Mouse (Mus musculus): Measurements from ENCODE around the gene Lingo2. TPM values are rescaled to one million over a fixed set of nuclear protein-coding genes. Genes with fewer than 3 reads are reported as not detected.
A peak's percentile ranks its signal among the peaks of the same experiment; 100 is the strongest.

Lingo2 gene
- polyA plus RNA-seq, 1 experiment from 2014 or later, result 71.8 TPM

- 31% methylated on average over 6 of the region's 6 CpGs for WGBS
- H3K4me2 ChIP-seq (ENCODE audit: low read length), result no peak overlapping the region
- H3K4me1 ChIP-seq (ENCODE audit: control insufficient read depth, insufficient read depth, low read length), result no peaks in the 10 kb centered on the region
- peak; percentile 36; the same call in 1 of the 2 replicates for ATAC-seq
- H3K27ac ChIP-seq (ENCODE audit: low read length), result no peak overlapping the region
- H3K4me3 ChIP-seq (ENCODE audit: low read depth, low read length), result no peak overlapping the region
- no peaks in the 10 kb centered on the region for H3K36me3 ChIP-seq (ENCODE audit: control insufficient read depth, insufficient read depth, low read length)
- no peaks in the 10 kb centered on the region for H3K27me3 ChIP-seq (ENCODE audit: control insufficient read depth, insufficient read depth, low read depth, low read length)
- H3K9me3 ChIP-seq (replicated peaks; ENCODE audit: control insufficient read depth, low read length, poor library complexity, severe bottlenecking), result no peaks in the 10 kb centered on the region
- H3K9ac ChIP-seq (ENCODE audit: low read depth, low read length), result no peak overlapping the region
These were observed 1143.9 kb downstream of the Lingo2 start for GRCm38 (mm10) chr4:35807497-35808210.

DNA sequence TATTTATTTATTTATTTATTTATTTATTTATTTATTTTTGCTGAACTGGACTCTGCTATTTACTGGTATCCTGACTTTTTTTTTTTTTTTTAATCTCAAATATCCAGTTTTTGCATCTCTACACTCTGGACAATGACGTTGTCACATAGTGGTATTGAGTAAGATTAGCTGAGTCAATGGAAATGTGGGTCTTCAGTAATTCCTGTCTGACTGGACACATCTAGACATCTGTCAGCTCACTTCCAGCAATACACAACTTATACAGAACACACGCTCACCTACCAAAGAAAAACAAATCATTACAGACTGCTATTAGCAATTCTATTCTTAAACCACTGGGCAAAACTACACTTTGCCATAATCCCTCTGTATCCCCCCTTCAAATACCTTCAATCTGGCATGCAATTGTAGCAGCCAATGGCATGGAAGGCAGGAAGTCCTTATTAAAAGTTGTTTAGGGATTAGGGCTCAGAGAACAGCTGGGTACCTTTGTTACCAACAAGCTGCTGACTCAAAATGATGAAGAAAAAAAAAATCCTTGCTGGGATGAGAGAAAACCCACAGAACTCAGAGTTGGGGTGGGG, 1144.6 kb downstream of the Lingo2 start:
- Histone ChIP-seq H3K27ac (ENCODE audit: low read length) (no peak overlapping the region), H3K4me3 (ENCODE audit: low read depth, low read length) (no peak overlapping the region), H3K27me3 (ENCODE audit: control insufficient read depth, insufficient read depth, low read depth, low read length) (no peaks in the 10 kb centered on the region), H3K4me2 (ENCODE audit: low read length) (no peak overlapping the region), H3K9me3 (replicated peaks; ENCODE audit: control insufficient read depth, low read length, poor library complexity, severe bottlenecking) (no peaks in the 10 kb centered on the region), H3K4me1 (ENCODE audit: control insufficient read depth, insufficient read depth, low read length) (no peaks in the 10 kb centered on the region), H3K36me3 (ENCODE audit: control insufficient read depth, insufficient read depth, low read length) (no peaks in the 10 kb centered on the region), H3K9ac (ENCODE audit: low read depth, low read length) (no peak overlapping the region)
- WGBS, result 39% methylated on average over 2 of the region's 2 CpGs
- ATAC-seq, result peak; percentile 45; the same call in 1 of the 2 replicates

GRCm38 (mm10) chr4:35784255-35784921, 1167.2 kb downstream of the Lingo2 start:
- WGBS, result 74% methylated on average over 5 of the region's 5 CpGs
- no peak for ATAC-seq
- no peaks in the 10 kb centered on the region for H3K4me1 ChIP-seq (ENCODE audit: control insufficient read depth, insufficient read depth, low read length)

DNA sequence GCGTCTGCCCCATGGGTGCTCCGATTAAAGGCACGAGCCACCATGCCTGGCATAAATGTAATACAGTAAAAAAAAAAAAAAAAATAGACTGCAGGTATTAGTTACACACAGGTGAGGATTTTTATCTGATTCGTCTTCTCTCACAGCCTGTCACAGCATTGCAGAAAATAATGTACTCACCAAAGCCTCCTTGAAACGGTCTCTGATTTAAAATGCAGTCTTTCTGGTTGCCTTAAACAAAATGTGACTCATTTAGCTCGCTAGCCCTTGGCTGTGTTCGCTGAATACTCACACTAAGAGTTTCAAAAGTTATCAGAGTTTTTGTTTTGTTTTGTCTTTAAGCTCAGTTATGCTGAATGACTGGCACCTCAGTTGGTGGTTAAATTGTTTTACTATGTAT, 1180.7 kb downstream of the Lingo2 start:
- WGBS, result 48% methylated on average over 7 of the region's 7 CpGs
- no peak for ATAC-seq
- no peaks in the 10 kb centered on the region for H3K36me3 ChIP-seq (ENCODE audit: control insufficient read depth, insufficient read depth, low read length)

More at GRCm38 (mm10) chr4:35784255-35784921, 1167.2 kb downstream of the Lingo2 start:
- Histone ChIP-seq H3K9ac (ENCODE audit: low read depth, low read length) (no peak overlapping the region), H3K9me3 (replicated peaks; ENCODE audit: control insufficient read depth, low read length, poor library complexity, severe bottlenecking) (no peaks in the 10 kb centered on the region), H3K27me3 (ENCODE audit: control insufficient read depth, insufficient read depth, low read depth, low read length) (no peaks in the 10 kb centered on the region), H3K27ac (ENCODE audit: low read length) (no peak overlapping the region), H3K36me3 (ENCODE audit: control insufficient read depth, insufficient read depth, low read length) (no peaks in the 10 kb centered on the region), H3K4me3 (ENCODE audit: low read depth, low read length) (no peak overlapping the region), H3K4me2 (ENCODE audit: low read length) (no peak overlapping the region)

GRCm38 (mm10) chr4:35766905-35767304, 1184.6 kb downstream of the Lingo2 start:
- no peak overlapping the region for H3K9ac ChIP-seq (ENCODE audit: low read depth, low read length)
- H3K36me3 ChIP-seq (ENCODE audit: control insufficient read depth, insufficient read depth, low read length), result no peaks in the 10 kb centered on the region
- 61% methylated on average over 6 of the region's 6 CpGs for WGBS
- no peaks in the 10 kb centered on the region for H3K9me3 ChIP-seq (replicated peaks; ENCODE audit: control insufficient read depth, low read length, poor library complexity, severe bottlenecking)
- H3K4me3 ChIP-seq (ENCODE audit: low read depth, low read length), result no peak overlapping the region
- H3K27ac ChIP-seq (ENCODE audit: low read length), result no peak overlapping the region
- H3K4me2 ChIP-seq (ENCODE audit: low read length), result no peak overlapping the region
- no peaks in the 10 kb centered on the region for H3K27me3 ChIP-seq (ENCODE audit: control insufficient read depth, insufficient read depth, low read depth, low read length)
- ATAC-seq, result no peak
- no peaks in the 10 kb centered on the region for H3K4me1 ChIP-seq (ENCODE audit: control insufficient read depth, insufficient read depth, low read length)

More for the DNA sequence above, 1180.7 kb downstream of the Lingo2 start:
- no peak overlapping the region for H3K4me3 ChIP-seq (ENCODE audit: low read depth, low read length)
- H3K27ac ChIP-seq (ENCODE audit: low read length), result no peak overlapping the region
- H3K27me3 ChIP-seq (ENCODE audit: control insufficient read depth, insufficient read depth, low read depth, low read length), result no peaks in the 10 kb centered on the region
- no peaks in the 10 kb centered on the region; the same call in 1 of the 2 replicates for H3K4me1 ChIP-seq (ENCODE audit: control insufficient read depth, insufficient read depth, low read length)
- H3K4me2 ChIP-seq (ENCODE audit: low read length), result no peak overlapping the region
- H3K9me3 ChIP-seq (replicated peaks; ENCODE audit: control insufficient read depth, low read length, poor library complexity, severe bottlenecking), result no peaks in the 10 kb centered on the region
- no peak overlapping the region for H3K9ac ChIP-seq (ENCODE audit: low read depth, low read length)

DNA sequence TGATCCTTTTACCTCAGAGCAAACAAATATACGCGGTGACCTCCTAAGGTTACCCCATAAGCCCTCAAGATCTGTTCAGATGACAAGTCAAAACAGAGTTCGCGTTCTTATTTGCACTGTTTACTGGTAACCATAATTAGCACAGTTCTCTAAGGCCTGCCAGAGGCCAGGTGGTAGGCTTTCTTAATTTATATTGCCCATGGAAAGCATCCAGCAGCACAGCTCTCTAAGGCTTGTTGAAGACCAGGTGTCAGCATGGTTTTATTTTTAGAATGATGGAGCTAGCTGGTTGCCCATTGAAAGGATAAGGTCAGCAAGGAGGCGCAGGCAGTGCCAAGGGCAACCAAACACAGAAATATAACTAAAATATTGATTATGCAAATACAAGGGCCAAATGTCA, 1190.4 kb downstream of the Lingo2 start:
- Histone ChIP-seq H3K9me3 (replicated peaks; ENCODE audit: control insufficient read depth, low read length, poor library complexity, severe bottlenecking) (no peaks in the 10 kb centered on the region), H3K4me2 (ENCODE audit: low read length) (no peak overlapping the region), H3K27ac (ENCODE audit: low read length) (no peak overlapping the region), H3K36me3 (ENCODE audit: control insufficient read depth, insufficient read depth, low read length) (no peaks in the 10 kb centered on the region), H3K4me1 (ENCODE audit: control insufficient read depth, insufficient read depth, low read length) (no peaks in the 10 kb centered on the region), H3K27me3 (ENCODE audit: control insufficient read depth, insufficient read depth, low read depth, low read length) (no peaks in the 10 kb centered on the region), H3K9ac (ENCODE audit: low read depth, low read length) (no peak overlapping the region), H3K4me3 (ENCODE audit: low read depth, low read length) (no peak overlapping the region)
- no peak for ATAC-seq
- WGBS, result 87% methylated on average over 5 of the region's 5 CpGs

- H3K36me3 ChIP-seq (ENCODE audit: control insufficient read depth, insufficient read depth, low read length), result no peaks in the 10 kb centered on the region
- no peak for ATAC-seq
These were observed 1199.3 kb downstream of the Lingo2 start for GRCm38 (mm10) chr4:35752121-35752860.

GRCm38 (mm10) chr4:35746693-35747092, 1204.9 kb downstream of the Lingo2 start:
- no peak for ATAC-seq
- no peak overlapping the region for H3K9ac ChIP-seq (ENCODE audit: low read depth, low read length)
- H3K36me3 ChIP-seq (ENCODE audit: control insufficient read depth, insufficient read depth, low read length), result no peaks in the 10 kb centered on the region
- 36% methylated on average over 6 of the region's 6 CpGs for WGBS
- H3K4me1 ChIP-seq (ENCODE audit: control insufficient read depth, insufficient read depth, low read length), result peaks cover 4% of the 10 kb centered on the region; the same call in 1 of the 2 replicates
- H3K27me3 ChIP-seq (ENCODE audit: control insufficient read depth, insufficient read depth, low read depth, low read length), result no peaks in the 10 kb centered on the region
- no peak overlapping the region; the same call in 1 of the 2 replicates for H3K27ac ChIP-seq (ENCODE audit: low read length)
- H3K4me3 ChIP-seq (ENCODE audit: low read depth, low read length), result no peak overlapping the region
- no peak overlapping the region for H3K4me2 ChIP-seq (ENCODE audit: low read length)
- H3K9me3 ChIP-seq (replicated peaks; ENCODE audit: control insufficient read depth, low read length, poor library complexity, severe bottlenecking), result no peaks in the 10 kb centered on the region

More at GRCm38 (mm10) chr4:35752121-35752860, 1199.3 kb downstream of the Lingo2 start:
- Histone ChIP-seq H3K4me1 (ENCODE audit: control insufficient read depth, insufficient read depth, low read length) (no peaks in the 10 kb centered on the region), H3K4me2 (ENCODE audit: low read length) (no peak overlapping the region), H3K27ac (ENCODE audit: low read length) (no peak overlapping the region), H3K4me3 (ENCODE audit: low read depth, low read length) (no peak overlapping the region), H3K9ac (ENCODE audit: low read depth, low read length) (no peak overlapping the region), H3K9me3 (replicated peaks; ENCODE audit: control insufficient read depth, low read length, poor library complexity, severe bottlenecking) (no peaks in the 10 kb centered on the region), H3K27me3 (ENCODE audit: control insufficient read depth, insufficient read depth, low read depth, low read length) (no peaks in the 10 kb centered on the region)
- 77% methylated on average over 6 of the region's 6 CpGs for WGBS
